Mouse (Mus musculus) bone marrow, adult 2 months (tissue): ENCODE data around the gene Med16.

Source experiments
- CTCF ChIP-seq: fragments of 200-500 bp; IDR thresholded peaks from 2 replicates; pipeline ENCODE4 v1.5.1; 2011; ENCODE audit warnings: low read length, control low read depth; ENCODE audit not compliant: control insufficient read depth, insufficient read depth
- POLR2A ChIP-seq: fragments of 200-500 bp; IDR thresholded peaks from 2 replicates; pipeline ENCODE4 v1.6.1; 2011; ENCODE audit warnings: low read depth, mild to moderate bottlenecking, control low read depth, low read length, borderline replicate concordance; ENCODE audit not compliant: control insufficient read depth

GRCm38 (mm10) chr10:79883297-79884084 is 25.2 kb downstream of the Med16 start:
- TF ChIP-seq POLR2A (no peak), CTCF (peak; percentile 92)
